Mouse (Mus musculus) heart, embryonic 11.5 days (tissue): ENCODE data around the gene Med13l. TPM values are rescaled to one million over a fixed set of nuclear protein-coding genes. Genes with fewer than 3 reads are reported as not detected.
A peak's percentile ranks its signal among the peaks of the same experiment; 100 is the strongest.

Experiments
- ATAC-seq: fragments of 200-750 bp; cut with Nextera tagmentation; replicated peaks from 2 replicates; pipeline ENCODE4 v1.8.0; 2017; ENCODE audit warnings: moderate library complexity; ENCODE audit not compliant: insufficient number of reproducible peaks, low FRiP score, low TSS enrichment
- H3K27ac ChIP-seq: fragments of 300-500 bp; sonication (generic); 2 replicates; pipeline ENCODE4 v1.5.1; 2014; ENCODE audit warnings: mild to moderate bottlenecking, low read depth, low read length
- H3K27me3 ChIP-seq: fragments of 300-500 bp; sonication (generic); 2 replicates; pipeline ENCODE4 v1.6.1; 2014; ENCODE audit warnings: mild to moderate bottlenecking, low read length, mixed read lengths; ENCODE audit not compliant: control insufficient read depth, insufficient read depth
- H3K36me3 ChIP-seq: fragments of 300-500 bp; sonication (generic); 2 replicates; pipeline ENCODE4 v1.6.1; 2014; ENCODE audit warnings: mild to moderate bottlenecking, low read length, moderate library complexity, mixed read lengths; ENCODE audit not compliant: control insufficient read depth, insufficient read depth
- H3K4me1 ChIP-seq: fragments of 300-500 bp; sonication (generic); 2 replicates; pipeline ENCODE4 v1.6.1; 2014; ENCODE audit warnings: low read length; ENCODE audit not compliant: control insufficient read depth, insufficient read depth
- H3K4me2 ChIP-seq: fragments of 300-500 bp; sonication (generic); 2 replicates; pipeline ENCODE4 v1.6.1; 2014; ENCODE audit warnings: mild to moderate bottlenecking, moderate library complexity
- H3K4me3 ChIP-seq: fragments of 300-500 bp; sonication (generic); 2 replicates; pipeline ENCODE4 v1.5.1; 2014; ENCODE audit warnings: low read depth, low read length
- H3K9ac ChIP-seq: fragments of 300-500 bp; sonication (generic); 2 replicates; pipeline ENCODE4 v1.6.1; 2014; ENCODE audit warnings: mild to moderate bottlenecking, low read depth, low read length, moderate library complexity
- H3K9me3 ChIP-seq: fragments of 300-500 bp; sonication (generic); replicated peaks from 2 replicates; pipeline ENCODE4 v1.6.1; 2016; ENCODE audit warnings: low read length; ENCODE audit not compliant: control insufficient read depth
- WGBS: fragments of 180-500 bp; shearing (Covaris S2); extraction: QIAGEN DNeasy Blood & Tissue Kit; methylation state at CpG from one replicate; pipeline ENCODE4 v1.1.7; 2014; ENCODE audit not compliant: insufficient replicate concordance; 5-methylcytosine and 5-hydroxymethylcytosine counted together
- polyA plus RNA-seq: library from polyadenylated mRNA; unstranded; fragments of >200 nt; fragmentation: Nextera tagmentation; extraction: Ambion mirVana; gene quantifications from 2 replicates; pipeline ENCODE4 v1.2.1, GENCODE M21; 2014

Gene Med13l
- polyA plus RNA-seq, 1 experiment from 2014 or later: 9.7 TPM

DNA sequence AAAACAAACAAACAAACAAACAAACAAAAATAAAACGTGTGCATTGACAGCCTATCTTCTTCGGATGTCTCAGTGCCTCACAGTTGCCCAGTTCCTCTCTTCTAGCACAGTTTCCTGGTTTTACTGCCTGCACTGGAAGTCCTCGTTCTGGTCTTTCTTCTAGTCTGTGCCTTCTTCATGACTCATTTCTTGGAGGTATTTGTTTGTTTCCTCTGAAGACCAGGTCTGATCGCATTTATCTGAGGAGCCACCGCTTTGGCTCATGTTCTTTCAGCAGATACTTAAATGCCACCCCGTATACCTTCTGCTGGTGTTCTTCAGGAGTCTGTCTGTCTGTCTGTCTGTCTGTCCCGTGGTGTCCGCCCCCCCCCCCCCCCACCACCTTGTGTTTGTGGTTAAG, 72.6 kb downstream of the Med13l start:
- 67% methylated on average over 7 of the region's 8 CpGs for WGBS
- Histone ChIP-seq H3K9ac (no peak overlapping the region), H3K4me3 (no peak overlapping the region), H3K27me3 (no peaks in the 10 kb centered on the region), H3K9me3 (no peaks in the 10 kb centered on the region), H3K4me1 (peaks cover 28% of the 10 kb centered on the region), H3K4me2 (no peak overlapping the region), H3K27ac (no peak overlapping the region), H3K36me3 (no peaks in the 10 kb centered on the region)
- no peak for ATAC-seq

GRCm38 (mm10) chr5:118635476-118636187, 75.2 kb downstream of the Med13l start:
- H3K27me3 ChIP-seq: no peaks in the 10 kb centered on the region
- 0 out of 2 replicates have a peak overlapping the region, but pooled peaks have one; percentile 39 for H3K9ac ChIP-seq
- no peaks in the 10 kb centered on the region for H3K9me3 ChIP-seq
- 32% methylated on average over 11 of the region's 11 CpGs for WGBS
- no peak overlapping the region for H3K4me3 ChIP-seq
- H3K36me3 ChIP-seq: no peaks in the 10 kb centered on the region
- peak overlapping the region; percentile 66; the same call in 1 of the 2 replicates for H3K27ac ChIP-seq
- H3K4me1 ChIP-seq: peaks cover 40% of the 10 kb centered on the region
- ATAC-seq: 0 out of 2 replicates have a peak, but pooled peaks have one; percentile 31
- H3K4me2 ChIP-seq: no peak overlapping the region

DNA sequence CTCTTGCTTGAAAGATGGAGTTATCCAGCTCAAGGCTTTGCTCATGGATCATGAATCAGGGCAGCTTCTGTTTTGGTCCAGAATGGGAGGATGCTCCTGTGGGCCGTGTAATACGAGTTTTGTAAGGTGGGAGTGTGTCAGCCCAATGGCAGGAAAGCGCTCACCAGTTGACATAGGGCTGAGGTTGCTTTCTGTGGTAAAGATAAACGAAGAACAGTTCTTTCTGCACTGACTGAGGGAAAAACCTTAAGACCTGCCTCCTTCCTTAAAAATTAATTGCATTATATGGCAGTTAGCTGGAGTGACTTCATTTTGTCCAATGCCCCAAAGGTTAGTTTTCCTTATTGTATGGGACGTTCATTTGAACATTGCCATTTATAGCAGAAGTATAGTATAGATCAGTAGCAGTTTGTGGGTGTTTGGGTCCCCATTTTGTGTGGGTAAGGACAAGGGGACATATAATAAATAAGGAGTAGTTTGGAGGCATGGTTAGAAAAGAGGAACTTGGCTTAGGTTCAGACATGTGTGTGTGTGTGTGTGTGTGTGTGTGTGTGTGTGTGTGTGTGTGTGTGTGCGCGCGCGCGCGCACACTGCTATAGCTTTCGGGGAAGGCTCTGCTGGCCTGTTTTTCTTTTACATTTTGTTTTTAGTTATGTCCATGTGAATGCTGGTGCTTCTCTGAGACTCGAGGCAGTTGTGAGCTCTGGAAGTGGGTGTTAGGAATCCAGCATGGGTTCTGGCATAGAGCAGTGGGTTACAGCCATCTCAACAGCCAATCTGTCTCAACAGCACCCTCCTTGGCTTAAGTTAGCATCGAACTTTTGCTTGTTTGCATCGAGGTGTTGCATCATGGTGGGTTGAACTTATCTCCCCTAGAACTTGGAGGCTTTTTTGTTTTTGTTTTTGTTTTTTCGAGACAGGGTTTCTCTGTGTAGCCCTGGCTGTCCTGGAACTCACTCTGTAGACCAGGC, 76.2 kb downstream of the Med13l start:
- H3K4me1 ChIP-seq: peaks cover 40% of the 10 kb centered on the region
- ATAC-seq: no peak
- no peaks in the 10 kb centered on the region for H3K36me3 ChIP-seq
- no peaks in the 10 kb centered on the region for H3K27me3 ChIP-seq
- no peak overlapping the region for H3K27ac ChIP-seq
- H3K9ac ChIP-seq: no peak overlapping the region
- 88% methylated on average over 16 of the region's 16 CpGs for WGBS
- no peak overlapping the region for H3K4me2 ChIP-seq
- no peaks in the 10 kb centered on the region for H3K9me3 ChIP-seq
- H3K4me3 ChIP-seq: no peak overlapping the region

DNA sequence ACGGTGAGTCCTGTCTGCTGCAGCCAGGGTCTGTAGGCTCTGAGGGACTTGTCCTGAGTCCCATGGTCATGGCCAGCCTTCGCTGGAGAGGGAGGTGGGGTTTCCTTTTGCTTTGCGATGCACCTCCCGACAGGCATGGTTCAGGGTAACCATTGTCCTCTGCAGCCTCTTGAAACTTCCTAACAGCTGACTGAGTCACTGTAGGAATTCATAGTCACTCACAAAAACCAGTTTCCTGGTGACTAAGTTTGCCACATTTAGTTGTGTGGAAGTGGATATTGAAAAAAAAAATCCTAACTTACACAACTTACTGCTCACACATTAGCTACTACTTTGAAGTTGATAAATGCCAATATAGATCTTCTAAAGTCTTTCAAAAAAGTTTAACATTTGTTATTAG, 77.5 kb downstream of the Med13l start:
- H3K9ac ChIP-seq: no peak overlapping the region
- 49% methylated on average over 4 of the region's 4 CpGs for WGBS
- no peak overlapping the region for H3K4me2 ChIP-seq
- H3K27ac ChIP-seq: no peak overlapping the region
- H3K4me1 ChIP-seq: peaks cover 31% of the 10 kb centered on the region
- no peaks in the 10 kb centered on the region for H3K27me3 ChIP-seq
- no peaks in the 10 kb centered on the region for H3K36me3 ChIP-seq
- no peak overlapping the region for H3K4me3 ChIP-seq
- H3K9me3 ChIP-seq: no peaks in the 10 kb centered on the region
- no peak for ATAC-seq

GRCm38 (mm10) chr5:118638534-118639109, 78.1 kb downstream of the Med13l start:
- no peaks in the 10 kb centered on the region for H3K36me3 ChIP-seq
- H3K27ac ChIP-seq: no peak overlapping the region
- 56% methylated on average over 9 of the region's 9 CpGs for WGBS
- no peak overlapping the region for H3K9ac ChIP-seq
- no peak overlapping the region for H3K4me3 ChIP-seq
- H3K4me1 ChIP-seq: peaks cover 34% of the 10 kb centered on the region
- no peaks in the 10 kb centered on the region for H3K9me3 ChIP-seq
- no peaks in the 10 kb centered on the region for H3K27me3 ChIP-seq
- ATAC-seq: no peak
- H3K4me2 ChIP-seq: no peak overlapping the region

DNA sequence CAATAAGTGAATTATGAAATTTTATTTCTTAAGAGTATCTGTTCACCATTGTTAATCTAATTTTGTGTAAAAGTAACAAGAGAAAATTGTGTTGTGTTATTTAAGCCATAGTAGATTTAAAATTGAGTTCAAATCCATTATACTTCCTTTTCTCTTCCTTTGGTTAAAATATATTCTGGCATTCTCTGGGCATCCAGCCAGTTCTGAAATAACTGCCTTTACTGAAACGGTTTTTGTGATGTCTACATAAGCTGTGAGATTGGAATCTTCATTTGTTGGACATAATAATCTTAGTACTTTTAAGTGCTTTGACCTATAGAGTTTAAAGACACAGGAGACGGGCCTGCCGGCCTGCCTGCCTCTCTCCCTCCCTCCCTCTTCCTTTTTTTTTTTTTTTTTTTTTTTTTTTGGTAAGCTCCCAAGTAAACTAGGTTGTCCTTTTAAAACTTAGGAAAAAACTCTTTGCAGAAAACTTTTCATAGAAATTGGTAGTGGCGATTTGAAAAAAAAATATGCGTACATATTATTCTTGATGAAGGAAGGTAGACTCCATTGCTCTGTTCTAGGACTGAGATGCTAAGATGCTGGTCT, 78.7 kb downstream of the Med13l start:
- Histone ChIP-seq H3K4me1 (peaks cover 38% of the 10 kb centered on the region), H3K36me3 (no peaks in the 10 kb centered on the region), H3K9me3 (no peaks in the 10 kb centered on the region), H3K27ac (no peak overlapping the region), H3K27me3 (no peaks in the 10 kb centered on the region), H3K4me3 (no peak overlapping the region), H3K9ac (no peak overlapping the region), H3K4me2 (no peak overlapping the region)
- 51% methylated on average over 5 of the region's 5 CpGs for WGBS
- ATAC-seq: no peak

- ATAC-seq: 0 out of 2 replicates have a peak, but pooled peaks have one; percentile 41
- Histone ChIP-seq H3K9ac (no peak overlapping the region), H3K9me3 (no peaks in the 10 kb centered on the region), H3K4me2 (no peak overlapping the region), H3K27ac (no peak overlapping the region), H3K4me1 (peaks cover 32% of the 10 kb centered on the region), H3K36me3 (no peaks in the 10 kb centered on the region), H3K27me3 (no peaks in the 10 kb centered on the region), H3K4me3 (no peak overlapping the region)
- WGBS: 78% methylated on average over 12 of the region's 12 CpGs
Observed at GRCm38 (mm10) chr5:118644041-118644440, 83.6 kb downstream of the Med13l start.

GRCm38 (mm10) chr5:118644511-118644910, 84.0 kb downstream of the Med13l start:
- H3K4me2 ChIP-seq: no peak overlapping the region
- no peak overlapping the region for H3K9ac ChIP-seq
- no peaks in the 10 kb centered on the region for H3K27me3 ChIP-seq
- H3K27ac ChIP-seq: no peak overlapping the region
- H3K36me3 ChIP-seq: no peaks in the 10 kb centered on the region
- no peak for ATAC-seq
- H3K4me3 ChIP-seq: no peak overlapping the region
- H3K9me3 ChIP-seq: no peaks in the 10 kb centered on the region
- WGBS: 82% methylated on average over 8 of the region's 8 CpGs
- H3K4me1 ChIP-seq: peaks cover 31% of the 10 kb centered on the region
